Mouse (Mus musculus) erythroblast, embryonic 14.5 days (primary cell): Measurements from ENCODE around the gene Pate3. TPM values are rescaled to one million over a fixed set of nuclear protein-coding genes. Genes with fewer than 3 reads are reported as not detected.
"Not testable (repeated sequence)": the region's sequence is repeated elsewhere in the genome, so short reads cannot be mapped to it uniquely, and the experiment has no call there.

Source experiments
- H3K27me3 ChIP-seq: 2 replicates; pipeline ENCODE4 v1.6.1; 2012; ENCODE audit warnings: inconsistent platforms; ENCODE audit not compliant: control insufficient read depth
- H3K36me3 ChIP-seq: 2 replicates; pipeline ENCODE4 v1.6.1; 2012; ENCODE audit warnings: mild to moderate bottlenecking, inconsistent platforms; ENCODE audit not compliant: control insufficient read depth
- H3K4me1 ChIP-seq: 2 replicates; pipeline ENCODE4 v1.6.1; 2012; ENCODE audit warnings: inconsistent platforms; ENCODE audit not compliant: control insufficient read depth
- H3K4me3 ChIP-seq: replicated peaks from 2 replicates; pipeline ENCODE3; 2012; ENCODE audit warnings: moderate library complexity, mild to moderate bottlenecking, inconsistent platforms
- H3K9me3 ChIP-seq: 2 replicates; pipeline ENCODE4 v1.6.1; 2012; ENCODE audit warnings: low read length, inconsistent platforms, mixed read lengths; ENCODE audit not compliant: control insufficient read depth
- GATA1 ChIP-seq: IDR thresholded peaks from 2 replicates; pipeline ENCODE4 v1.6.1; 2012; ENCODE audit warnings: low read length, inconsistent platforms, mixed read lengths
- TAL1 ChIP-seq: IDR thresholded peaks from 3 replicates; pipeline ENCODE4 v1.6.1; 2012; ENCODE audit warnings: low read length, inconsistent platforms, mixed read lengths
- polyA plus RNA-seq: library from polyadenylated mRNA; stranded (reverse); fragments of >175 nt; gene quantifications from 2 replicates; pipeline ENCODE4 v1.2.3, GENCODE M21; 2012

Gene Pate3
- not detected in 2 replicates for polyA plus RNA-seq

GRCm38 (mm10) chr9:35648102-35648501, at the start of gene Pate3:
Pate3 (minus strand) TSS chr9:35648202.
- no peaks in the 10 kb centered on the region for H3K27me3 ChIP-seq
- 0 out of 2 replicates have a peak, but pooled peaks cover 4% of the 10 kb centered on the region for H3K9me3 ChIP-seq
- H3K4me1 ChIP-seq = no peaks in the 10 kb centered on the region
- TF ChIP-seq GATA1 (no peak), TAL1 (no peak)
- H3K4me3 ChIP-seq = no peak within 1 kb of the TSS
- H3K36me3 ChIP-seq = no peaks in the 10 kb centered on the region

- H3K4me1 ChIP-seq = no peaks in the 10 kb centered on the region
- no peak for TF ChIP-seq GATA1
- no peak for TF ChIP-seq TAL1
- H3K9me3 ChIP-seq = no peaks in the 10 kb centered on the region
- H3K36me3 ChIP-seq = no peaks in the 10 kb centered on the region
- H3K4me3 ChIP-seq = no peak overlapping the region
- H3K27me3 ChIP-seq = no peaks in the 10 kb centered on the region
Observed at GRCm38 (mm10) chr9:35691924-35692323, 43.9 kb upstream of the Pate3 start.

DNA sequence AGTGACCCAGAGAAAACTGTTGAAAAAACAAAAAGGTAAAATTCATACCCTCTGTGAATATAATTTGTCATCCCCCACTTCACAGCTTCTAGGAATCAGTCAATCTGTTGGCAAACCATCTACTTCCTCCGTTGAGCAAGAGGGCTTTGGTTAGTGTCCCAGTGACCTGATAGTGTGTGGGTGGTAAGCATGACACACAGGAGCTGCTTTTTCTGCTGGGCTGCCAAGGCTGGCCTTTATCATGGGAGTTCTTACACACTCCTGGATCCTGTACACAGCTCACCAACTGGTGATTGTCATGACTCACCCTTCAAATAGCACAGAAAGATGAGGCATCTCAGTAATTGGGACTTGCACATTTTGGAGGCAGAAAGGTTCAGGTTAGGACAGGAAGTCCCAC, 39.0 kb upstream of the Pate3 start, which contains the start of gene Pate1:
Pate1 (minus strand) TSS at position 378 of the 400 bp plus-strand sequence.
- Histone ChIP-seq H3K4me3 (no peak within 1 kb of the TSS), H3K4me1 (no peaks in the 10 kb centered on the region), H3K9me3 (no peaks in the 10 kb centered on the region), H3K27me3 (no peaks in the 10 kb centered on the region), H3K36me3 (no peaks in the 10 kb centered on the region)
- no peak for TF ChIP-seq GATA1
- no peak for TF ChIP-seq TAL1

- no peaks in the 10 kb centered on the region for H3K27me3 ChIP-seq
- no peaks in the 10 kb centered on the region for H3K9me3 ChIP-seq
- H3K36me3 ChIP-seq = no peaks in the 10 kb centered on the region
- no peak overlapping the region for H3K4me3 ChIP-seq
- H3K4me1 ChIP-seq = no peaks in the 10 kb centered on the region
- TF ChIP-seq GATA1 (no peak), TAL1 (no peak)
Observed at GRCm38 (mm10) chr9:35673557-35673956, 25.6 kb upstream of the Pate3 start.

DNA sequence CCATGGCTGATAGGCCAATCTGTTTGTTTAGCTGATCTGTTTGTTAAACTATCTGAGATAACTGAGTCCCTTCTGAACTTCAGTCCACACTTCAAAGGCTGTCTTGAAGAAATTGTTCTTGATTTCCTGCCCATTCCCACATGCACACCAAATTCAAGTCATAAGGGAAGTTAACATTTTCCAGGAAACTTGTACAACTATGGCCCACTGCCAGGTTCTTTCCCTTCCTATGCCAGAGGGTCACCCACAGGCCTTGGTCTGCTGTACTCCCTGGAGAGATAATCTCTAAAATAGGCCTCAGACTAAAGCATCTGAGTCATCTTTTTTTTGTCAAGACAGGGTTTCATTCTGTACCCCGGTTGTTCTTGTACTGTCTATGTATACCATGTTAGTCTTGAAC, 15.0 kb downstream of the Pate3 start:
- TF ChIP-seq TAL1 = no peak
- no peak for TF ChIP-seq GATA1
- no peak overlapping the region for H3K4me3 ChIP-seq
- no peaks in the 10 kb centered on the region for H3K4me1 ChIP-seq
- no peaks in the 10 kb centered on the region for H3K27me3 ChIP-seq
- no peaks in the 10 kb centered on the region for H3K36me3 ChIP-seq
- H3K9me3 ChIP-seq = no peaks in the 10 kb centered on the region

GRCm38 (mm10) chr9:35616784-35617183, 31.2 kb downstream of the Pate3 start:
- H3K36me3 ChIP-seq, H3K4me1 ChIP-seq, H3K4me3 ChIP-seq, H3K27me3 ChIP-seq, H3K9me3 ChIP-seq: not testable (repeated sequence)

- Histone ChIP-seq H3K4me3 (no peak overlapping the region), H3K27me3 (no peaks in the 10 kb centered on the region), H3K4me1 (no peaks in the 10 kb centered on the region), H3K36me3 (no peaks in the 10 kb centered on the region), H3K9me3 (no peaks in the 10 kb centered on the region)
- TF ChIP-seq TAL1 (no peak), GATA1 (no peak)
Observed at GRCm38 (mm10) chr9:35614005-35614404, 34.0 kb downstream of the Pate3 start.

DNA sequence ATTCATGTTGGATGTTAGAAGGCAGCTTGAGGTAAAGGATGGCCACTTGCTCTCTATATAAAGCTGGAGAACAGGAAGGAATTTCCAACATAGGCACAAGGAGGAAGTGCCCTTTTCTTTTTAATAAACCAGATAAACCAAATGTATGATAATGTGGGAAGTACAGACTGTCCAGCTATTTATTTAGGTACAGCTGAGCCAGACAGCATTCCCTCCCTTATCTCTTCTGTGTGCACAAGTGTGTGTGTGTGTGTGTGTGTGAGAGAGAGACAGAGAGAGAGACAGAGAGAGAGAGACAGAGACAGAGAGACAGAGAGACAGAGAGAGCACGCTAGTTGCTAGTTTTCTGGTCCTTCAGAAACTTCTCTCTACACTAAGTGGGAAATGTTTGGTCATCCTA, 36.2 kb downstream of the Pate3 start, which contains the start of gene Pate4:
Pate4 (minus strand) TSS at position 101 of the 400 bp plus-strand sequence.
- Histone ChIP-seq H3K27me3 (no peaks in the 10 kb centered on the region), H3K36me3 (no peaks in the 10 kb centered on the region), H3K4me3 (no peak within 1 kb of the TSS), H3K9me3 (no peaks in the 10 kb centered on the region), H3K4me1 (no peaks in the 10 kb centered on the region)
- no peak for TF ChIP-seq GATA1
- no peak for TF ChIP-seq TAL1

- Histone ChIP-seq H3K36me3 (no peaks in the 10 kb centered on the region), H3K27me3 (no peaks in the 10 kb centered on the region), H3K9me3 (no peaks in the 10 kb centered on the region), H3K4me1 (no peaks in the 10 kb centered on the region), H3K4me3 (no peak overlapping the region)
- TF ChIP-seq TAL1 (no peak), GATA1 (no peak)
Observed at GRCm38 (mm10) chr9:35607647-35608405, 40.2 kb downstream of the Pate3 start.

Other genes with a start within 250 kb of the Pate3 start
- gene Cdon, start 227.1 kb downstream of the Pate3 start, polyA plus RNA-seq = not detected in 2 replicates
- gene Gm1113, start 129.9 kb downstream of the Pate3 start, polyA plus RNA-seq = not detected in 2 replicates
- not detected in 2 replicates for gene Ddx25, start 89.7 kb downstream of the Pate3 start, polyA plus RNA-seq
- 0.04 and 0.07 TPM in 2 replicates for gene Pus3, start 89.6 kb downstream of the Pate3 start, polyA plus RNA-seq
- 0.09 TPM in 1 of 2 replicates, not detected in the other for gene Pate2, start 77.9 kb downstream of the Pate3 start, polyA plus RNA-seq
- gene Hyls1, start 77.8 kb downstream of the Pate3 start, polyA plus RNA-seq = 0.71 and 0.72 TPM in 2 replicates
- not detected in 2 replicates for gene Pate4, start 36.3 kb downstream of the Pate3 start, polyA plus RNA-seq
- not detected in 2 replicates for gene Pate1, start 39.2 kb upstream of the Pate3 start, polyA plus RNA-seq
- gene Gm17677, start 92.8 kb upstream of the Pate3 start, polyA plus RNA-seq = not detected in 2 replicates
- not detected in 2 replicates for gene Gm17727, start 129.9 kb upstream of the Pate3 start, polyA plus RNA-seq
- not detected in 2 replicates for gene Gm27235, start 141.9 kb upstream of the Pate3 start, polyA plus RNA-seq
- not detected in 2 replicates for gene D730048I06Rik, start 141.9 kb upstream of the Pate3 start, polyA plus RNA-seq
- not detected in 2 replicates for gene 9230110F15Rik, start 195.9 kb upstream of the Pate3 start, polyA plus RNA-seq